Mouse (Mus musculus) left cerebral cortex, adult 2 months (tissue): ENCODE measurements at regions not wholly inside any gene's neighbourhood (a gene's known extent, or its start where the extent isn't known, plus 50 kb on each side); places are given as distances from the start of the nearest gene placed in this dataset.

ENCODE experiments used
- DNase-seq, 2 experiments: peaks; one replicate each; pipeline ENCODE4 v3.0.0; 2021 to 2022; ENCODE audit warnings: low spot score in 2 of 2, mixed read lengths in 1 of 2; ENCODE audit errors: extremely low spot score in 1 of 2
- H3K27ac ChIP-seq: fragments of 200-600 bp; 2 replicates; pipeline ENCODE4 v1.8.1; 2022
- H3K4me3 ChIP-seq: fragments of 200-600 bp; 2 replicates; pipeline ENCODE4 v1.8.1; 2022
- CTCF ChIP-seq: fragments of 200-600 bp; IDR thresholded peaks from 2 replicates; pipeline ENCODE4 v1.8.1; 2022; ENCODE audit warnings: antibody characterized with exemption, mild to moderate bottlenecking, moderate library complexity
- intact Hi-C: fragments of 180-260 bp; cut with DNase I; formaldehyde crosslinking; loops from one replicate; pipeline ENCODE4 v1.15.1; 2025

DNA sequence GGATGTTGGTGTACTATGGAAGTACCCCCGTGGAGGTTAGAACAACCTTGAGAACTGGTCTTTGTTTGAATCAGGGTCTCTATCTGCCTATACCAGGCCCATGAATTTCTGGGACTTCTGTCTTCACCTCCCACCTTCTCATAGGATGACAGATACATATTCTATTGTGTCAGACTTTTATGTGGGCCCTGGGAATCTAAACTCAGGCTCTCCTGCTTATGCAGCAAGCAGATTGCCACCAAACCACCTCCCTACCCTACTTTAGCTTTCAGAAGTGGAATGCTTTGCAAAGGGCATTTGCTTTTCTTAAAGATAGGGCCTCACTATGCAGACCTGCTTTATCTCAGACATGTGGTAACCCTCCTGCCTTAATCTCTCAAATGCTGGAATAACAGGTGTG lies 322.7 kb upstream of the Cxcr4 start:
- DNase-seq: no peak
- Histone ChIP-seq H3K4me3 (no peak overlapping the region), H3K27ac (no peak overlapping the region)
- no peak for TF ChIP-seq CTCF
- intact Hi-C loops: loop anchor here (5.0 kb wide), 1 partner anchor 257 kb away; no protein-coding TSS in a partner anchor

- DNase-seq: no peak
- intact Hi-C loops: loop anchor here (5.0 kb wide), 1 partner anchor 260 kb away; no protein-coding TSS in a partner anchor
- no peak overlapping the region for H3K27ac ChIP-seq
These were observed 320.4 kb upstream of the Cxcr4 start for GRCm38 (mm10) chr1:128912532-128912931.

DNA sequence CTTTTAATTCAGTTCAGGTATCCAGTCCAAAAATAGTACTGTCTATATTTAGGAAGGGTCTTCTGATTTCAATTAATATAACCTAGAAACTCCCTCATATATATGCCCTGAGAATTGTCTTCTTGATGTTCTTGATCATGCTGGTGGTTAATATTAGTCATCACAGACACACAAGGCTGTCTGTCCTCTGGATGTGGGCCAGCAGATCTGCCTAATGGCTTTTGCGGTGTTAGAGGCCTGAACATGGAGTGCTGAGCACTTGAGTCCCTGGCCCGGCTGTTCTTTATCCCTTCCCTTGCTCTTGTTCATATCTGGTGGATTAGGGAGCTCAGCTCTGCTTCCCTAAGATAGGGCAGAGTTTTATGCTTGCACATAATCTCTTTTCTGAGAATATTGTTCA lies 315.5 kb upstream of the Cxcr4 start:
- TF ChIP-seq CTCF: no peak
- intact Hi-C loops: no loop called here
- no peak for DNase-seq
- Histone ChIP-seq H3K27ac (no peak overlapping the region), H3K4me3 (no peak overlapping the region)

More at GRCm38 (mm10) chr1:128912532-128912931, 320.4 kb upstream of the Cxcr4 start:
- no peak overlapping the region for H3K4me3 ChIP-seq
- TF ChIP-seq CTCF: no peak

DNA sequence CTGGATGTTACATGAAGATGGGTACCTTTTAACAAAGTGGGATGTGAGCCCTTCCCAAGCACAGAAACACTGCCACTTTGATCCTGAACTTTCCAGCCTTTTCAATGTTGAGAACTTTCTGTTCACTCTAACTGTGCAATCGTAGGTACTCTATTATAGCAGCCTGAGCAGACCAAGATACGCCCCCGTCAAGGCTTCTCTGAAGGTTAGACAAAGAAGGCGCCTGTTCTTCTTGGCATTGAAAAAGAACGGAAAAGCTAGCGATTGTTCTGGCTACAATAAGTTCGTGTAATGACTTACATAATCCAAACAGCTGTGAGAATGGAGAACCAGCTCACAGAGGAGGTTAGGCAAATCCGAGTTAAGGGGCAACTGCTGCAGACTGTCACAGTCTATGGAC lies 305.9 kb upstream of the Cxcr4 start:
- no peak for TF ChIP-seq CTCF
- intact Hi-C loops: no loop called here
- no peak overlapping the region for H3K4me3 ChIP-seq
- DNase-seq: no peak
- no peak overlapping the region for H3K27ac ChIP-seq

GRCm38 (mm10) chr1:128894546-128894945 lies 302.5 kb upstream of the Cxcr4 start:
- Histone ChIP-seq H3K27ac (no peak overlapping the region), H3K4me3 (no peak overlapping the region)
- no peak for TF ChIP-seq CTCF
- intact Hi-C loops: no loop called here
- DNase-seq: no peak

DNA sequence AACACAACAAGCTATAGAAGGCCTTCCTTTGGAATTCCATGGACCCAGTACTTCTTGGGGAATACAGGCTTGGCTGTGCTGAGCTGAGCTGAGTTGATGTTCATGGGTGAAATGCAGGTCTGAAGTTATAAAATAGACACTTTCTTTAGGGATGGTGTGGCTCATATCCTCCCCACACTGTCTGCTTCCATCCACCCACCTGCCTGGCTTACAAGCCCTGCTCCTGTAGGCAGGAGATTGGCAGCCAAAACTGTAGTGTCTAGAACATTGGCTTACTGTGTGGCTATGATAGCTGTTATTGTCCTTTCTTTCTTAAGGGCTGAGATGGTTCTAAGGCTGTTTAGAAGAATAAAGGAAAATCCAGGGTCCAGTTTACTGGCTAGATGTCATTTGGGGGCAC lies 286.2 kb upstream of the Cxcr4 start:
- H3K27ac ChIP-seq: no peak overlapping the region
- TF ChIP-seq CTCF: no peak
- no peak for DNase-seq
- no peak overlapping the region for H3K4me3 ChIP-seq
- intact Hi-C loops: loop anchor here (5.0 to 10.0 kb wide), 6 partner anchors 304 to 1494 kb away; no protein-coding TSS in a partner anchor

DNA sequence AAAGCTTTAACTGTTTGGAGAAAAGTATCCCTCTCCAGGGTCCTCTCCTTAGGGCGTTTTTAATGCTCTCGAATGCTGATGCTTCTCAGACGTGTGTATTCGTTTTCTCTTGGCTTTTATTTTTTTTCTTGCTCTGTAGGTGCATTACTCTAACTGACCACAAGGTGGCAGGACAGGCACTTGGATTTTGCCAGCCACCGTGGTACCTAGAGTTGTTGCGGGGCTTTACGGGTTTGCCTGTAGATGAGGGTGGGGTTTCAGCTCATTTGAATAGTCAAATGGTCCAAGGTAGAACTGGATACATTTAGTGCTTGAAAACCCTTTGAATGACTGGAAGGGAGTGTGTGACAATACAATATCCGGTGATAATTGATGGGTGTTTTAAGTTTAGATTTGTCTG lies 283.2 kb upstream of the Cxcr4 start:
- peak; percentile 93 for TF ChIP-seq CTCF
- Histone ChIP-seq H3K4me3 (no peak overlapping the region), H3K27ac (no peak overlapping the region)
- DNase-seq: peak; percentile 56 to 57
- intact Hi-C loops: loop anchor here (1.0 to 10.0 kb wide), 8 partner anchors 203 to 1497 kb away; no protein-coding TSS in a partner anchor

DNA sequence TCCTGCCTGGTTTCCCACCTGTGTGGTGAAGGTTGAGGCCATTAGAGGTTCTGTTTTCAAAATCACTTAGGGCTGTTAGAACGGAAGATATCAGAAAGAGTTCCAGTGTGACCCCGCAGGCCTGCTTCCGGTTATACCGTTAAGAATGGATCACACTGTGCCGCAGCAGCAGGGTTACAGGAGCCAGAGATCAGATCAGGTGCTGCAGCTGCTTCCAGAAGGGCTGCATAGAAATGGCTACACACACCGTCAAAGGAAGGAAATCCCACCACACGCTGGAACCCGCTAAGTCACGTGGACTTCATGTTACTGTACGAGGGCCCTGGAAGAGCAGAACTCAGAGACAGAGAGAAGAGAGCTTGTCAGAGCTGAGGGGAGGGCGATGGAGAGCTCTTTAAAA lies 282.1 kb upstream of the Cxcr4 start:
- TF ChIP-seq CTCF: no peak
- H3K4me3 ChIP-seq: no peak overlapping the region
- no peak overlapping the region for H3K27ac ChIP-seq
- DNase-seq: no peak
- intact Hi-C loops: loop anchor here (2.0 to 10.0 kb wide), 3 partner anchors 133 to 1401 kb away; no protein-coding TSS in a partner anchor

- no peak overlapping the region for H3K27ac ChIP-seq
- TF ChIP-seq CTCF: no peak
- H3K4me3 ChIP-seq: no peak overlapping the region
- no peak for DNase-seq
- intact Hi-C loops: no loop called here
These were observed 276.7 kb upstream of the Cxcr4 start for GRCm38 (mm10) chr1:128868761-128869160.

DNA sequence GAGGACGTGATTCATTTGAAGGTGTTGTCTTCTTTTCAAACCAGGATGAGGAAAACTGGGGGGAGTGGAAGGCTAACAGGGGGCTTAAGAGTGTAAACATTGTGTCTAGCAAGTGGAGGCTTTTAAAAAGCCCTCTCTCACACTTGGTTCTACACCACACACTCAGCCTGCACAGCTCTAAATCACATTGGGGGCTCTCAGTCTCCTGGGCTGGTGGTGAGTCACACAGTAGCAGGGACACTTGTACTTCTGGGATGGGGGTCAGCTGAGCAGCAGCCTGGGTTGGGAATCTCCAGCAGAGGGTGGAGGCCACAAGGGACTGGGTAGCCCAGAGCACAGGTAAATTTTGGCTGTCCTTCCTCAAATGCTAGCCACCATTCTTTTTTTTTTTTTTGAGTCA lies 268.4 kb upstream of the Cxcr4 start:
- no peak for TF ChIP-seq CTCF
- no peak overlapping the region for H3K4me3 ChIP-seq
- intact Hi-C loops: no loop called here
- no peak overlapping the region for H3K27ac ChIP-seq
- no peak for DNase-seq

GRCm38 (mm10) chr1:128860094-128860493 lies 268.0 kb upstream of the Cxcr4 start:
- Histone ChIP-seq H3K27ac (no peak overlapping the region), H3K4me3 (no peak overlapping the region)
- no peak for DNase-seq
- no peak for TF ChIP-seq CTCF
- intact Hi-C loops: no loop called here

DNA sequence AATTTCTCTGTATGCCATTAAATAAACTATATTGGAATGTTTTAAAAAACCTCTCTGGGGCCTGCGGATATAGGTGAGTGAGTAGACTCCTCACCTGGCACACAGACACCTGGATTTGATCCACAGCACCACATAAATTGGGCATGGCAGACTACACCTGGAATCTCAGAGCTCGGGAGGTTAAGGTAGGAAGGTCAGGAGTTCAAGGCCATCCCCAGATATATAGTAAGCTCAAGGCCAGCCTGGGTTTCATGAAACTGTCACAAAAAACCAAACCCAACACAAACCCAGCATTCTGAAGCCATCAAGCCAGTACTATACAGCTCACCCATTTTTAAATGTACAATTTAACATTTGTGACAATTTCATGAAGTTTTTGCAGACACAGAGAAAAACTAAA lies 266.6 kb upstream of the Cxcr4 start:
- no peak for DNase-seq
- Histone ChIP-seq H3K27ac (no peak overlapping the region), H3K4me3 (no peak overlapping the region)
- TF ChIP-seq CTCF: no peak
- intact Hi-C loops: no loop called here

DNA sequence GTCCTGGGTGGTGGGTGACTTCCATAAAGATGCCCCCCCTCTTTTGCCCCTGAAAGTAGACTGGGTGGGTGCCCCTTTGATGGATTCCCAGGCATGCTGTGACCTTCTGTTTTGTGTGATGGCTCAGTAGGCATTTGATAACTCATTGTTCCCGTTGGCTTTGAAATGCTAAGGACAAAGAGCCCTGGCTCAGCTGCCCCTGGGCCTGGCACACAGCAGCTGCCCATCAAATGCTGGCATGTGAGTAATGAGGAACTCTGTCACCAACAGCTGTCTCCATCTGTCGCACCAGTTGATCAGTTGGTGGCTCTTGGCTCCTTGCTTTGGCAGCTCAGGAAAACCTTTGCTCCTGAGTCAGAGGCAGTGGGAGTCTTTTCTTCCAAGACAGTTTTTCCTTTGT lies 264.8 kb upstream of the Cxcr4 start:
- H3K27ac ChIP-seq: no peak overlapping the region
- no peak for TF ChIP-seq CTCF
- no peak overlapping the region for H3K4me3 ChIP-seq
- DNase-seq: no peak
- intact Hi-C loops: no loop called here
